Mouse (Mus musculus) hindbrain, embryonic 12.5 days (tissue): Measurements from ENCODE around the gene Armh1. TPM values are rescaled to one million over a fixed set of nuclear protein-coding genes. Genes with fewer than 3 reads are reported as not detected.
"Not testable (repeated sequence)": the region's sequence is repeated elsewhere in the genome, so short reads cannot be mapped to it uniquely, and the experiment has no call there.

Experiments
- ATAC-seq: fragments of 200-750 bp; cut with Nextera tagmentation; 2 replicates; pipeline ENCODE4 v1.8.0; 2017; ENCODE audit warnings: moderate TSS enrichment; ENCODE audit not compliant: low FRiP score
- H3K27ac ChIP-seq: fragments of 300-500 bp; sonication (generic); 2 replicates; pipeline ENCODE4 v1.5.1; 2016; ENCODE audit warnings: mild to moderate bottlenecking
- H3K27me3 ChIP-seq: fragments of 300-500 bp; sonication (generic); 2 replicates; pipeline ENCODE4 v1.6.1; 2016; ENCODE audit warnings: mild to moderate bottlenecking
- H3K36me3 ChIP-seq: fragments of 300-500 bp; sonication (generic); 2 replicates; pipeline ENCODE4 v1.6.1; 2016; ENCODE audit warnings: mild to moderate bottlenecking
- H3K4me1 ChIP-seq: fragments of 300-500 bp; sonication (generic); 2 replicates; pipeline ENCODE4 v1.6.1; 2016
- H3K4me2 ChIP-seq: fragments of 300-500 bp; sonication (generic); replicated peaks from 2 replicates; pipeline ENCODE4 v1.6.1; 2016; ENCODE audit warnings: mild to moderate bottlenecking
- H3K4me3 ChIP-seq: fragments of 300-500 bp; sonication (generic); 2 replicates; pipeline ENCODE4 v1.5.1; 2016; ENCODE audit warnings: mild to moderate bottlenecking
- H3K9ac ChIP-seq: fragments of 300-500 bp; sonication (generic); 2 replicates; pipeline ENCODE4 v1.6.1; 2016; ENCODE audit warnings: mild to moderate bottlenecking, moderate library complexity
- H3K9me3 ChIP-seq: fragments of 300-500 bp; sonication (generic); replicated peaks from 2 replicates; pipeline ENCODE4 v1.6.1; 2016; ENCODE audit warnings: mild to moderate bottlenecking
- WGBS: fragments of 180-500 bp; shearing (Covaris S2); methylation state at CpG from one replicate; pipeline ENCODE4 v1.1.7; 2016; 5-methylcytosine and 5-hydroxymethylcytosine counted together
- polyA plus RNA-seq: library from polyadenylated mRNA; unstranded; fragments of >200 nt; fragmentation: Nextera tagmentation; extraction: Ambion mirVana; gene quantifications from 2 replicates; pipeline ENCODE4 v1.2.1, GENCODE M21; 2016

Armh1 gene
- polyA plus RNA-seq, 1 experiment from 2014 or later: 1.3 TPM

- Histone ChIP-seq H3K9me3 (no peaks in the 10 kb centered on the region), H3K9ac (no peak overlapping the region), H3K4me1 (no peaks in the 10 kb centered on the region), H3K4me2 (no peak overlapping the region; the same call in 1 of the 2 replicates), H3K36me3 (no peaks in the 10 kb centered on the region), H3K27ac (no peak overlapping the region), H3K4me3 (no peak overlapping the region), H3K27me3 (peaks cover 3% of the 10 kb centered on the region; the same call in 1 of the 2 replicates)
- ATAC-seq: no peak
- 2% methylated on average over 20 of the region's 20 CpGs for WGBS
These were observed 41.5 kb downstream of the Armh1 start for GRCm38 (mm10) chr4:117210147-117211074.

GRCm38 (mm10) chr4:117209592-117209991 is 42.3 kb downstream of the Armh1 start:
- ATAC-seq: no peak
- Histone ChIP-seq H3K9me3 (no peaks in the 10 kb centered on the region), H3K9ac (no peak overlapping the region), H3K36me3 (no peaks in the 10 kb centered on the region), H3K27ac (no peak overlapping the region), H3K4me2 (no peak overlapping the region), H3K4me1 (no peaks in the 10 kb centered on the region), H3K4me3 (no peak overlapping the region), H3K27me3 (peaks cover 3% of the 10 kb centered on the region; the same call in 1 of the 2 replicates)
- 78% methylated on average over 6 of the region's 6 CpGs for WGBS

- no peaks in the 10 kb centered on the region for H3K4me1 ChIP-seq
- H3K4me3 ChIP-seq: no peak overlapping the region
- peak overlapping the region; percentile 42; the same call in 1 of the 2 replicates for H3K4me2 ChIP-seq
- H3K27ac ChIP-seq: 0 out of 2 replicates have a peak overlapping the region, but pooled peaks have one; percentile 64
- H3K9ac ChIP-seq: no peak overlapping the region
- WGBS: 66% methylated on average over 4 of the region's 4 CpGs
- no peaks in the 10 kb centered on the region for H3K36me3 ChIP-seq
- ATAC-seq: no peak
- H3K27me3 ChIP-seq: no peaks in the 10 kb centered on the region
- no peaks in the 10 kb centered on the region for H3K9me3 ChIP-seq
These were observed 49.0 kb downstream of the Armh1 start for GRCm38 (mm10) chr4:117202992-117203354.

GRCm38 (mm10) chr4:117202046-117202991 is 49.6 kb downstream of the Armh1 start:
- Histone ChIP-seq H3K27ac (peak overlapping the region; percentile 64; the same call in 1 of the 2 replicates), H3K4me1 (no peaks in the 10 kb centered on the region), H3K4me3 (peak overlapping the region; percentile 28), H3K4me2 (peak overlapping the region; percentile 42), H3K27me3 (no peaks in the 10 kb centered on the region), H3K36me3 (no peaks in the 10 kb centered on the region), H3K9me3 (no peaks in the 10 kb centered on the region), H3K9ac (peak overlapping the region; percentile 51)
- peak; percentile 76 for ATAC-seq
- under 1% methylated on average over 25 of the region's 25 CpGs for WGBS

GRCm38 (mm10) chr4:117191804-117192203 is 60.1 kb downstream of the Armh1 start:
- no peak overlapping the region for H3K27ac ChIP-seq
- no peaks in the 10 kb centered on the region for H3K27me3 ChIP-seq
- ATAC-seq: no peak
- 94% methylated on average over 14 of the region's 14 CpGs for WGBS
- H3K9me3 ChIP-seq: no peaks in the 10 kb centered on the region
- H3K4me1 ChIP-seq: 0 out of 2 replicates have a peak, but pooled peaks cover 2% of the 10 kb centered on the region
- no peak overlapping the region for H3K4me2 ChIP-seq
- no peak overlapping the region for H3K9ac ChIP-seq
- no peak overlapping the region for H3K4me3 ChIP-seq
- H3K36me3 ChIP-seq: no peaks in the 10 kb centered on the region

GRCm38 (mm10) chr4:117190660-117191059 is 61.3 kb downstream of the Armh1 start:
- ATAC-seq: no peak

GRCm38 (mm10) chr4:117189856-117190543 is 61.9 kb downstream of the Armh1 start:
- H3K36me3 ChIP-seq: no peaks in the 10 kb centered on the region
- peak overlapping the region; percentile 55 for H3K9ac ChIP-seq
- no peaks in the 10 kb centered on the region for H3K9me3 ChIP-seq
- ATAC-seq: peak; percentile 87
- WGBS: under 1% methylated on average over 9 of the region's 9 CpGs
- H3K4me3 ChIP-seq: peak overlapping the region; percentile 23
- H3K4me1 ChIP-seq: 0 out of 2 replicates have a peak, but pooled peaks cover 2% of the 10 kb centered on the region
- H3K4me2 ChIP-seq: peak overlapping the region; percentile 37
- no peaks in the 10 kb centered on the region for H3K27me3 ChIP-seq
- H3K27ac ChIP-seq: peak overlapping the region; percentile 79

More at GRCm38 (mm10) chr4:117190660-117191059, 61.3 kb downstream of the Armh1 start:
- H3K9ac ChIP-seq: no peak overlapping the region
- H3K27ac ChIP-seq: peak overlapping the region; percentile 79; the same call in 1 of the 2 replicates
- 75% methylated on average over 7 of the region's 7 CpGs for WGBS
- H3K9me3 ChIP-seq: no peaks in the 10 kb centered on the region
- H3K4me3 ChIP-seq: no peak overlapping the region
- H3K36me3 ChIP-seq: no peaks in the 10 kb centered on the region
- H3K27me3 ChIP-seq: no peaks in the 10 kb centered on the region
- 0 out of 2 replicates have a peak, but pooled peaks cover 2% of the 10 kb centered on the region for H3K4me1 ChIP-seq
- H3K4me2 ChIP-seq: no peak overlapping the region

- H3K36me3 ChIP-seq: no peaks in the 10 kb centered on the region
- no peaks in the 10 kb centered on the region for H3K27me3 ChIP-seq
- H3K4me2 ChIP-seq: peak overlapping the region; percentile 37
- H3K4me1 ChIP-seq: 0 out of 2 replicates have a peak, but pooled peaks cover 2% of the 10 kb centered on the region
- H3K27ac ChIP-seq: peak overlapping the region; percentile 79
- peak overlapping the region; percentile 55 for H3K9ac ChIP-seq
- H3K9me3 ChIP-seq: no peaks in the 10 kb centered on the region
- H3K4me3 ChIP-seq: peak overlapping the region; percentile 23
- WGBS: 3% methylated on average over 16 of the region's 16 CpGs
- ATAC-seq: peak; percentile 65
These were observed 62.5 kb downstream of the Armh1 start for GRCm38 (mm10) chr4:117189382-117189855.

- H3K4me1 ChIP-seq: 0 out of 2 replicates have a peak, but pooled peaks cover 2% of the 10 kb centered on the region
- H3K9ac ChIP-seq: no peak overlapping the region
- H3K36me3 ChIP-seq: no peaks in the 10 kb centered on the region
- peak; percentile 24; the same call in 1 of the 2 replicates for ATAC-seq
- H3K4me2 ChIP-seq: peak overlapping the region; percentile 37
- WGBS: 61% methylated on average over 3 of the region's 3 CpGs
- no peaks in the 10 kb centered on the region for H3K27me3 ChIP-seq
- H3K9me3 ChIP-seq: no peaks in the 10 kb centered on the region
- H3K27ac ChIP-seq: peak overlapping the region; percentile 23; the same call in 1 of the 2 replicates
- H3K4me3 ChIP-seq: peak overlapping the region; percentile 23
These were observed 63.0 kb downstream of the Armh1 start for GRCm38 (mm10) chr4:117188969-117189368.

- H3K27me3 ChIP-seq, H3K9me3 ChIP-seq: not testable (repeated sequence)
- H3K27ac ChIP-seq: peak overlapping the region; percentile 60; the same call in 1 of the 2 replicates
- WGBS: 11% methylated on average over 9 of the region's 9 CpGs
- H3K4me1 ChIP-seq: peaks cover 14% of the 10 kb centered on the region
- H3K9ac ChIP-seq: peak overlapping the region; percentile 60
- ATAC-seq: peak; percentile 68
- peak overlapping the region; percentile 59 for H3K4me3 ChIP-seq
- peaks cover 21% of the 10 kb centered on the region for H3K36me3 ChIP-seq
- peak overlapping the region; percentile 75 for H3K4me2 ChIP-seq
These were observed 69.2 kb downstream of the Armh1 start for GRCm38 (mm10) chr4:117182759-117183096.
